Mouse (Mus musculus) lung, embryonic 16.5 days (tissue): ENCODE measurements around the gene Gm1043. TPM values are rescaled to one million over a fixed set of nuclear protein-coding genes. Genes with fewer than 3 reads are reported as not detected.

Source experiments
- ATAC-seq: fragments of 200-750 bp; cut with Nextera tagmentation; 2 replicates; pipeline ENCODE4 v1.8.0; 2017; ENCODE audit warnings: low read depth, mild to moderate bottlenecking, moderate library complexity
- H3K27ac ChIP-seq: fragments of 300-500 bp; sonication (generic); 2 replicates; pipeline ENCODE4 v1.5.1; 2014; ENCODE audit warnings: mild to moderate bottlenecking, control low read depth, low read length
- H3K27me3 ChIP-seq: fragments of 300-500 bp; sonication (generic); 2 replicates; pipeline ENCODE4 v1.6.1; 2014; ENCODE audit warnings: low read depth, low read length, mixed read lengths; ENCODE audit not compliant: control insufficient read depth, insufficient read depth
- H3K36me3 ChIP-seq: fragments of 300-500 bp; sonication (generic); 2 replicates; pipeline ENCODE4 v1.6.1; 2014; ENCODE audit warnings: low read length; ENCODE audit not compliant: control insufficient read depth, insufficient read depth
- H3K4me1 ChIP-seq: fragments of 300-500 bp; sonication (generic); replicated peaks from 2 replicates; pipeline ENCODE4 v1.6.1; 2014; ENCODE audit warnings: low read length, mixed read lengths; ENCODE audit not compliant: control insufficient read depth, insufficient read depth
- H3K4me2 ChIP-seq: fragments of 300-500 bp; sonication (generic); 2 replicates; pipeline ENCODE4 v1.6.1; 2014; ENCODE audit warnings: low read depth, low read length, control low read depth
- H3K4me3 ChIP-seq: fragments of 300-500 bp; sonication (generic); 2 replicates; pipeline ENCODE4 v1.5.1; 2014; ENCODE audit warnings: mild to moderate bottlenecking, low read length, control low read depth
- H3K9ac ChIP-seq: fragments of 300-500 bp; sonication (generic); 2 replicates; pipeline ENCODE4 v1.6.1; 2014; ENCODE audit warnings: low read length, control low read depth
- H3K9me3 ChIP-seq: fragments of 300-500 bp; sonication (generic); 2 replicates; pipeline ENCODE4 v1.6.1; 2016; ENCODE audit warnings: low read length; ENCODE audit not compliant: control insufficient read depth
- WGBS: fragments of 180-500 bp; shearing (Covaris S2); extraction: QIAGEN DNeasy Blood & Tissue Kit; methylation state at CpG from one replicate; pipeline ENCODE4 v1.1.7; 2014; 5-methylcytosine and 5-hydroxymethylcytosine counted together
- polyA plus RNA-seq: library from polyadenylated mRNA; unstranded; fragments of >200 nt; fragmentation: Nextera tagmentation; extraction: Ambion mirVana; gene quantifications from 2 replicates; pipeline ENCODE4 v1.2.1, GENCODE M21; 2015

Gm1043 gene
- polyA plus RNA-seq, 1 experiment from 2014 or later = not detected

GRCm38 (mm10) chr5:37240550-37240949 lies 155.4 kb downstream of the Gm1043 start:
- no peak overlapping the region for H3K9ac ChIP-seq
- peaks cover 8% of the 10 kb centered on the region for H3K4me1 ChIP-seq
- no peak overlapping the region for H3K4me3 ChIP-seq
- H3K36me3 ChIP-seq = no peaks in the 10 kb centered on the region
- peaks cover 53% of the 10 kb centered on the region for H3K27me3 ChIP-seq
- 4% methylated on average over 5 of the region's 5 CpGs for WGBS
- no peak for ATAC-seq
- no peaks in the 10 kb centered on the region; the same call in 1 of the 2 replicates for H3K9me3 ChIP-seq
- H3K27ac ChIP-seq = no peak overlapping the region
- H3K4me2 ChIP-seq = no peak overlapping the region

DNA sequence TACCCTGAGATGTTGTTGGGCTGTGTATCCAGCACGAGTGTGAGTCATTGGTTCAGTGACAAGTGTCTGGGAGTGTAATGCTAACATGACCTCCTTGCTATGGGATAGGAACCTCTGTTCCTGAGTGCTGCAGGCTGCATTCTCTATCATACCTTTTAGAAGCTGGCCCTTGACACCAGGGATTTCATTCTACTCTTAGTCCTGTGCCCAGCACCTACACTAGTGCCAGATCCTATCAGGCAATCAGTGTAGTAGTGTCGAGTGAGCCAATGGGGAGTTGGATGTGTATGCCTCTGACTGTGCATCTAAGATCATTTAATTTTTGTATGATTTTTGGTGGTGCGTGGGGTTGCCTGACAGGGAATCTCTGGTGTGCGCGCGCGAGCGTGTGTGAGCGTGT lies 156.1 kb downstream of the Gm1043 start:
- Histone ChIP-seq H3K4me3 (peak overlapping the region; percentile 39; the same call in 1 of the 2 replicates), H3K4me2 (no peak overlapping the region), H3K27me3 (peaks cover 60% of the 10 kb centered on the region), H3K36me3 (no peaks in the 10 kb centered on the region), H3K27ac (no peak overlapping the region), H3K4me1 (peaks cover 8% of the 10 kb centered on the region), H3K9ac (no peak overlapping the region), H3K9me3 (no peaks in the 10 kb centered on the region; the same call in 1 of the 2 replicates)
- 14% methylated on average over 9 of the region's 9 CpGs for WGBS
- ATAC-seq = no peak

DNA sequence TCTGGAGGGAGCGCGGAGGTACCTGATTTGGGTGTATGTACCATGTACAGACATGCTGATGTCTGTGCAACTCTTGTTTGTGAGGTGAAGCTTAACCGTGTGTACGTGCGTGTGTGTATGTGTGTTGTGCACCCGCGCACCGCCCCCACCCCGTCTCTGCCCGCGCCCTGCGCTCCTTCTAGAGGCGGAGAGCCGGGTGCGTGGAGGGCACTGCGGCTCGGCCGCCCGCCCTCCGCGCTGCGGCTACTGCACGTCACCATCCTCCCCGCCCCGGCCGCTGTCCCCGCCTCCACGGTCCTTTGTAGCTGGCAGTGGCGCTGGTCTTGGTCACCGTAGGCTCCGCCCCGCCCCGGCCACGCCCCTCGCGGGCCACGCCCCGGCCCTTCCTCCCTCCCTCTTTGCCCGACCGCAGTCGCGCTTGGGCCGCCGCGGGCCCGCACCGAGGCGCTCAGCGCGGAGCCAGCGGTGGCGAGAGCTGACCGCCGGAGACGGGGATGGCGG lies 156.5 kb downstream of the Gm1043 start, which contains the start of gene Crmp1:
Gene Crmp1, plus strand, starts transcription at position 290 of the 501 bp plus-strand sequence.
- Histone ChIP-seq H3K4me1 (peaks cover 8% of the 10 kb centered on the region), H3K9ac (no peak within 1 kb of the TSS), H3K9me3 (no peaks in the 10 kb centered on the region; the same call in 1 of the 2 replicates), H3K27ac (no peak within 1 kb of the TSS), H3K4me2 (peak within 1 kb of the TSS; percentile 62), H3K4me3 (peak within 1 kb of the TSS; percentile 39), H3K36me3 (no peaks in the 10 kb centered on the region), H3K27me3 (peaks cover 64% of the 10 kb centered on the region)
- 2% methylated on average over 50 of the region's 56 CpGs for WGBS
- peak; percentile 72 for ATAC-seq

GRCm38 (mm10) chr5:37242360-37243168 lies 157.4 kb downstream of the Gm1043 start:
- no peaks in the 10 kb centered on the region; the same call in 1 of the 2 replicates for H3K9me3 ChIP-seq
- ATAC-seq = no peak
- peaks cover 70% of the 10 kb centered on the region for H3K27me3 ChIP-seq
- H3K9ac ChIP-seq = no peak overlapping the region
- H3K4me2 ChIP-seq = peak overlapping the region; percentile 62
- WGBS = 11% methylated on average over 41 of the region's 44 CpGs
- peaks cover 8% of the 10 kb centered on the region for H3K4me1 ChIP-seq
- no peak overlapping the region for H3K27ac ChIP-seq
- H3K36me3 ChIP-seq = no peaks in the 10 kb centered on the region
- H3K4me3 ChIP-seq = peak overlapping the region; percentile 39

DNA sequence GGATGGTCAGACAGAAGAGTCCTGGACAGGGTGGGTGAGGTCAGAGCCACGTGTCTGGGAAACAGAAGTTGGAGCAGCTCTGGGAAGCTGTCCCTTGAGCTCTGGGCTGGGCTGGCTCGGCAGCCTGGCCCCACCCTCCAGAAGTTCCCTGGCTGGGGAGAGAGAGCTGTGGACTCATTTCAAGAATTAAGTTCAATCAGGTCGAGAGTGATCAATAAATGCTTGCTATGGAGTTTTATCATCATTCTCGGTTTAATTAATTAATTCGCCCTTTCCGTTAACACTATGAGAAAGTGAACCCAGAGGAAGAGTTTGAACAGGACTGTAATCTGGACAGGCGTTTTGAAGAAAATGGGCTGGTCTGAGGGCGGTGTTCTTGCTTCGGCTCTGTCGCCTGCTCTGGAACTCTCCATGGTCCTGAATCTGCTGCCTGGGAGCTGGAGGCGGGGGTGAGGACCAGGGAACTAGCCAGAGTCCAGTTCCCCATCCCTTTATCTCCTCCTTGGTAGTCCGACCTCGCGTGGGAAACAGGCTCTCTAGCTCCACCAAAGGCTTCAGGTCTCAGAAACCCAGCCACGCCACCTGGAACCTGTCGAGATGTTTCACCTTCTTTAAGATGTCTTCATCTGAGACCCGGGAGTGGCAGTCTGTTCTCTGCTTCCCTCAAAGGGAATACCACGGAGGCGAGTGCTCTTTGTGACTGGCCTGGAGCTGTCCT lies 158.2 kb downstream of the Gm1043 start:
- no peaks in the 10 kb centered on the region for H3K36me3 ChIP-seq
- H3K9ac ChIP-seq = no peak overlapping the region
- no peak overlapping the region for H3K4me3 ChIP-seq
- H3K4me2 ChIP-seq = no peak overlapping the region
- no peak overlapping the region for H3K27ac ChIP-seq
- peaks cover 71% of the 10 kb centered on the region for H3K27me3 ChIP-seq
- H3K9me3 ChIP-seq = no peaks in the 10 kb centered on the region; the same call in 1 of the 2 replicates
- no peak for ATAC-seq
- H3K4me1 ChIP-seq = peaks cover 8% of the 10 kb centered on the region
- WGBS = 3% methylated on average over 19 of the region's 19 CpGs

- Histone ChIP-seq H3K9ac (no peak overlapping the region), H3K9me3 (no peaks in the 10 kb centered on the region; the same call in 1 of the 2 replicates), H3K27ac (no peak overlapping the region), H3K4me1 (peaks cover 8% of the 10 kb centered on the region), H3K27me3 (peaks cover 71% of the 10 kb centered on the region), H3K4me3 (no peak overlapping the region), H3K4me2 (no peak overlapping the region), H3K36me3 (no peaks in the 10 kb centered on the region)
- 5% methylated on average over 13 of the region's 13 CpGs for WGBS
- no peak for ATAC-seq
Measured at GRCm38 (mm10) chr5:37244161-37244560, 159.0 kb downstream of the Gm1043 start.

DNA sequence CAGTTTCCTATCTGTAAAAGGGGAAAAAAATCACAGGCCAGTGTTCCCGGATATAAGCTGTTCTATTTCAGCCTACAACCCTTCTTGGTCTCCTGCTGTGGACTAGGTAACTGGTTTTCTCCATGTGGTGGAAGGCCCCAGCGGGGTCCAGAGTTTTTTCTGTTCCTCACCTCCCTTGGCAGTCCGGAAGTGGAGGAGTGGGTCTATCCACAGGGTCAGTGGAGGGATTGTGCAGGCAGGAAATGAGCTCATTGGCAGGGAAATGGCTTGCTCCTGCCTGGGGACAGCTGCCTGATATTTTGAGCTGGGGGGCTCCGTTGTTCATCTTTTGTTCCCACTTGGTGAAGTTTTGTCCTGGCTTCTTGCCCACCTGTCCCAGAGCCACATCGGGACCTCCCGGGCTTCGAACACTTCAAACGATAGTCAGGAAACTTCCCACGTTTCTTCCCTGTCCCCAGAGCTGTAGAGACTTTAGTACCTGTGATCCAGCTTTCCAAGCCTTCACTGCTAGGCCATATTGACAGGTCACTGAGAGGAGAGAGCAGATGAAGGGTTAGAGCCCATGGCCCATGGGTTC lies 159.6 kb downstream of the Gm1043 start:
- no peak overlapping the region; the same call in 1 of the 2 replicates for H3K4me2 ChIP-seq
- peaks cover 8% of the 10 kb centered on the region for H3K4me1 ChIP-seq
- peaks cover 71% of the 10 kb centered on the region for H3K27me3 ChIP-seq
- no peaks in the 10 kb centered on the region for H3K36me3 ChIP-seq
- no peak for ATAC-seq
- H3K9me3 ChIP-seq = no peaks in the 10 kb centered on the region; the same call in 1 of the 2 replicates
- no peak overlapping the region; the same call in 1 of the 2 replicates for H3K4me3 ChIP-seq
- peak overlapping the region; percentile 29; the same call in 1 of the 2 replicates for H3K27ac ChIP-seq
- no peak overlapping the region for H3K9ac ChIP-seq
- 32% methylated on average over 9 of the region's 9 CpGs for WGBS

DNA sequence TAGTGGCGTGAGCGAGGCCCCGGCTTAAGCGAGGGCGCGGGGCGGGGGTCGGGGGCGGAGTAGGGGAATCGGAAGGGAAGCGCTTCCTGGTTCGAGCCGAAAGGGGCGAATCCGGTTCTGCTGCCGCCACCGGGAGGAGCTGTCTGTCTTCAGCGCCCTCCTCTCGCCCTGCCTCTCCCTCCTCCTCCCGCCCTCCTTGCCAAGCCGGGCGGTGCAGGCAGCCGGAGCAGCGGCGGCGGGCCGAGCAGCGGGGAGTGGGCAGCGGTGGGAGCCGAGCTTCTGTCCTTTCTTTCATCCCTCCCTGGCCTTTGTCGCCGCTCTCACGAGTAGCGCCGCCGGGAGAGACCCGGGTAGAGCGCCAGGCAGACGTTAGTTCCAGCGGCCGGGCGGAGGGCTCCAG lies 160.5 kb downstream of the Gm1043 start:
- no peak overlapping the region for H3K27ac ChIP-seq
- H3K9ac ChIP-seq = peak overlapping the region; percentile 46

More for the DNA sequence above, 160.5 kb downstream of the Gm1043 start:
- H3K27me3 ChIP-seq = peaks cover 67% of the 10 kb centered on the region
- peaks cover 8% of the 10 kb centered on the region for H3K4me1 ChIP-seq
- peak overlapping the region; percentile 59 for H3K4me2 ChIP-seq
- H3K36me3 ChIP-seq = no peaks in the 10 kb centered on the region
- no peaks in the 10 kb centered on the region; the same call in 1 of the 2 replicates for H3K9me3 ChIP-seq
- under 1% methylated on average over 36 of the region's 42 CpGs for WGBS
- H3K4me3 ChIP-seq = peak overlapping the region; percentile 52
- ATAC-seq = peak; percentile 64
